Mouse (Mus musculus) hindbrain, embryonic 14.5 days (tissue): ENCODE measurements around the gene Pcolce. TPM values are rescaled to one million over a fixed set of nuclear protein-coding genes. Genes with fewer than 3 reads are reported as not detected.
A peak's percentile ranks its signal among the peaks of the same experiment; 100 is the strongest.

Source experiments
- ATAC-seq: fragments of 200-750 bp; cut with Nextera tagmentation; 2 replicates; pipeline ENCODE4 v1.8.0; 2017; ENCODE audit warnings: moderate number of reproducible peaks, mild to moderate bottlenecking, moderate TSS enrichment, moderate library complexity; ENCODE audit not compliant: low FRiP score
- DNase-seq: peaks from one replicate; pipeline ENCODE4 v3.0.0-alpha.2; 2015; ENCODE audit warnings: low spot score
- H3K27ac ChIP-seq: fragments of 300-500 bp; sonication (generic); 2 replicates; pipeline ENCODE4 v1.5.1; 2014; ENCODE audit warnings: mild to moderate bottlenecking, moderate library complexity
- H3K27me3 ChIP-seq: fragments of 300-500 bp; sonication (generic); 2 replicates; pipeline ENCODE4 v1.6.1; 2014; ENCODE audit warnings: mild to moderate bottlenecking, low read length, mixed read lengths; ENCODE audit not compliant: control insufficient read depth, insufficient read depth
- H3K36me3 ChIP-seq: fragments of 300-500 bp; sonication (generic); replicated peaks from 2 replicates; pipeline ENCODE4 v1.6.1; 2014; ENCODE audit not compliant: control insufficient read depth, insufficient read depth
- H3K4me1 ChIP-seq: fragments of 300-500 bp; sonication (generic); replicated peaks from 2 replicates; pipeline ENCODE4 v1.6.1; 2014; ENCODE audit warnings: antibody characterized with exemption, low read length, mixed read lengths; ENCODE audit not compliant: control insufficient read depth, insufficient read depth
- H3K4me2 ChIP-seq: fragments of 300-500 bp; sonication (generic); replicated peaks from 2 replicates; pipeline ENCODE4 v1.6.1; 2014; ENCODE audit warnings: mild to moderate bottlenecking, moderate library complexity
- H3K4me3 ChIP-seq: fragments of 300-500 bp; sonication (generic); replicated peaks from 2 replicates; pipeline ENCODE4 v1.5.1; 2014; ENCODE audit warnings: mild to moderate bottlenecking, low read length
- H3K9ac ChIP-seq: fragments of 300-500 bp; sonication (generic); 2 replicates; pipeline ENCODE4 v1.6.1; 2014
- H3K9me3 ChIP-seq: fragments of 300-500 bp; sonication (generic); 2 replicates; pipeline ENCODE4 v1.6.1; 2016; ENCODE audit warnings: low read length; ENCODE audit not compliant: control insufficient read depth
- WGBS: fragments of 180-500 bp; shearing (Covaris S2); extraction: QIAGEN DNeasy Blood & Tissue Kit; methylation state at CpG from one replicate; pipeline ENCODE4 v1.1.7; 2014; 5-methylcytosine and 5-hydroxymethylcytosine counted together
- polyA plus RNA-seq: library from polyadenylated mRNA; unstranded; fragments of >200 nt; fragmentation: Nextera tagmentation; extraction: Ambion mirVana; gene quantifications from 2 replicates; pipeline ENCODE4 v1.2.1, GENCODE M21; 2014

Pcolce gene
- 23.9 and 28.5 TPM in 2 replicates for polyA plus RNA-seq

GRCm38 (mm10) chr5:137613550-137613949 is at the start of gene Pcolce:
TSS of gene Pcolce (minus strand) at chr5:137613784.
- Histone ChIP-seq H3K36me3 (no peaks in the 10 kb centered on the region), H3K4me1 (0 out of 2 replicates have a peak, but pooled peaks cover under 1% of the 10 kb centered on the region), H3K9me3 (no peaks in the 10 kb centered on the region), H3K9ac (no peak within 1 kb of the TSS), H3K27ac (no peak within 1 kb of the TSS), H3K27me3 (0 out of 2 replicates have a peak, but pooled peaks cover 3% of the 10 kb centered on the region), H3K4me3 (no peak within 1 kb of the TSS), H3K4me2 (no peak within 1 kb of the TSS)
- DNase-seq (no peak), ATAC-seq (no peak)
- WGBS = 64% methylated on average over 11 of the region's 11 CpGs

- Histone ChIP-seq H3K4me3 (no peak overlapping the region), H3K9ac (no peak overlapping the region), H3K4me2 (no peak overlapping the region), H3K9me3 (no peaks in the 10 kb centered on the region), H3K36me3 (peaks cover 86% of the 10 kb centered on the region), H3K4me1 (no peaks in the 10 kb centered on the region), H3K27ac (no peak overlapping the region), H3K27me3 (no peaks in the 10 kb centered on the region)
- ATAC-seq (no peak), DNase-seq (no peak)
- 74% methylated on average over 9 of the region's 9 CpGs for WGBS
These were observed 49.5 kb upstream of the Pcolce start for GRCm38 (mm10) chr5:137663057-137663456.

- Histone ChIP-seq H3K27me3 (no peaks in the 10 kb centered on the region), H3K9ac (no peak overlapping the region), H3K4me3 (no peak overlapping the region), H3K36me3 (peaks cover 74% of the 10 kb centered on the region), H3K27ac (no peak overlapping the region), H3K9me3 (no peaks in the 10 kb centered on the region), H3K4me1 (no peaks in the 10 kb centered on the region), H3K4me2 (no peak overlapping the region)
- WGBS = 97% methylated on average over 6 of the region's 6 CpGs
- DNase-seq (no peak), ATAC-seq (no peak)
These were observed 46.6 kb upstream of the Pcolce start for GRCm38 (mm10) chr5:137660064-137660688.

GRCm38 (mm10) chr5:137656977-137657376 is 43.4 kb upstream of the Pcolce start:
- no peaks in the 10 kb centered on the region for H3K4me1 ChIP-seq
- H3K27me3 ChIP-seq = no peaks in the 10 kb centered on the region
- no peaks in the 10 kb centered on the region for H3K9me3 ChIP-seq
- WGBS = 30% methylated on average over 6 of the region's 6 CpGs
- ATAC-seq = 0 out of 2 replicates have a peak, but pooled peaks have one; percentile 31
- no peak overlapping the region for H3K4me2 ChIP-seq
- DNase-seq = peak; percentile 88
- H3K4me3 ChIP-seq = no peak overlapping the region
- no peak overlapping the region for H3K27ac ChIP-seq
- no peak overlapping the region for H3K9ac ChIP-seq
- H3K36me3 ChIP-seq = peaks cover 60% of the 10 kb centered on the region

GRCm38 (mm10) chr5:137654746-137655145 is 41.2 kb upstream of the Pcolce start:
- Histone ChIP-seq H3K27me3 (no peaks in the 10 kb centered on the region), H3K4me1 (no peaks in the 10 kb centered on the region), H3K9me3 (no peaks in the 10 kb centered on the region), H3K9ac (no peak overlapping the region), H3K27ac (no peak overlapping the region), H3K4me3 (no peak overlapping the region), H3K36me3 (peaks cover 53% of the 10 kb centered on the region), H3K4me2 (no peak overlapping the region)
- no peak for DNase-seq
- WGBS = 82% methylated on average over 7 of the region's 7 CpGs
- no peak for ATAC-seq

GRCm38 (mm10) chr5:137653366-137653765 is 39.8 kb upstream of the Pcolce start:
- H3K27ac ChIP-seq = no peak overlapping the region
- H3K4me3 ChIP-seq = no peak overlapping the region
- no peak for ATAC-seq
- DNase-seq = no peak
- no peaks in the 10 kb centered on the region for H3K9me3 ChIP-seq
- H3K4me1 ChIP-seq = no peaks in the 10 kb centered on the region; the same call in 1 of the 2 replicates
- WGBS = 94% methylated on average over 10 of the region's 10 CpGs
- peaks cover 41% of the 10 kb centered on the region for H3K36me3 ChIP-seq
- H3K4me2 ChIP-seq = no peak overlapping the region
- H3K27me3 ChIP-seq = no peaks in the 10 kb centered on the region
- H3K9ac ChIP-seq = no peak overlapping the region

GRCm38 (mm10) chr5:137652474-137652873 is 38.9 kb upstream of the Pcolce start:
- H3K27ac ChIP-seq = no peak overlapping the region
- H3K9ac ChIP-seq = no peak overlapping the region
- no peaks in the 10 kb centered on the region; the same call in 1 of the 2 replicates for H3K4me1 ChIP-seq
- H3K36me3 ChIP-seq = peaks cover 37% of the 10 kb centered on the region
- H3K9me3 ChIP-seq = no peaks in the 10 kb centered on the region
- H3K4me3 ChIP-seq = no peak overlapping the region
- DNase-seq (peak; percentile 76), ATAC-seq (0 out of 2 replicates have a peak, but pooled peaks have one; percentile 45)
- WGBS = 26% methylated on average over 3 of the region's 3 CpGs
- H3K4me2 ChIP-seq = no peak overlapping the region
- H3K27me3 ChIP-seq = no peaks in the 10 kb centered on the region

- 14% methylated on average over 18 of the region's 18 CpGs for WGBS
- Histone ChIP-seq H3K27me3 (peaks cover 22% of the 10 kb centered on the region), H3K4me1 (peaks cover 5% of the 10 kb centered on the region; the same call in 1 of the 2 replicates), H3K27ac (no peak overlapping the region), H3K4me2 (0 out of 2 replicates have a peak overlapping the region, but pooled peaks have one; percentile 5), H3K4me3 (no peak overlapping the region), H3K9me3 (no peaks in the 10 kb centered on the region), H3K36me3 (peaks cover 27% of the 10 kb centered on the region), H3K9ac (peak overlapping the region; percentile 35; the same call in 1 of the 2 replicates)
- DNase-seq (no peak), ATAC-seq (no peak)
These were observed 36.3 kb upstream of the Pcolce start for GRCm38 (mm10) chr5:137649669-137650571.

GRCm38 (mm10) chr5:137649251-137649650 is 35.7 kb upstream of the Pcolce start:
- Histone ChIP-seq H3K27me3 (peaks cover 28% of the 10 kb centered on the region), H3K4me2 (no peak overlapping the region), H3K9me3 (no peaks in the 10 kb centered on the region), H3K27ac (no peak overlapping the region), H3K4me3 (no peak overlapping the region), H3K4me1 (peaks cover 6% of the 10 kb centered on the region; the same call in 1 of the 2 replicates), H3K9ac (no peak overlapping the region), H3K36me3 (peaks cover 24% of the 10 kb centered on the region)
- ATAC-seq = no peak
- no peak for DNase-seq
- 25% methylated on average over 4 of the region's 4 CpGs for WGBS
